Mouse (Mus musculus): Measurements from ENCODE around the gene Ctnnbip1. TPM values are rescaled to one million over a fixed set of nuclear protein-coding genes. Genes with fewer than 3 reads are reported as not detected.

Ctnnbip1 gene
- polyA plus RNA-seq, 1 experiment from 2014 or later = 74.6 TPM

DNA sequence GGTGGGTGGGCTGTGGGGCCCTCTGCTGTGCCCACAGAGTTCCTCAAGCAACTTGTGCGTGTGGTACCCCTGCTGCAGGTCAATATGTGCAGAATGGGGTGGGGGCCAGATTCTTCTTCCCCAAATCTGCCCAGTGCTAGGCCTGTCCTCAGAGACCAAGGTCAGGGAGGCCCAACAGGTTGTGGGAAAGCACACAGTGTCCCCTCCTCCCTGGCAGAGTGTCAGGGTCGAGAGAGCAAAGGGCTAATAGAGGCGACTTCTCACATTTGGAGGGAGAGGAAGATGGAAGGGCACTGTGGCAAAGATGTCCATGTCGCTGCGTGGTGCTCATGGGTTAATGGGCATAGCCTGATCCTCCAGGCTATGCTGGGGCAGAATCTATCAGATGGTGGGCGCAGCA, 7.8 kb downstream of the Ctnnbip1 start:
- H3K9ac ChIP-seq (replicated peaks) = no peak overlapping the region
- no peak for ATAC-seq
- H3K27ac ChIP-seq = no peak overlapping the region
- no peak overlapping the region for H3K4me2 ChIP-seq (replicated peaks)
- H3K27me3 ChIP-seq = no peaks in the 10 kb centered on the region
- no peak overlapping the region for H3K4me3 ChIP-seq (replicated peaks)
- no peaks in the 10 kb centered on the region for H3K9me3 ChIP-seq
- no peaks in the 10 kb centered on the region for H3K36me3 ChIP-seq
- 71% methylated on average over 6 of the region's 6 CpGs for WGBS
- peaks cover 41% of the 10 kb centered on the region for H3K4me1 ChIP-seq (replicated peaks)

DNA sequence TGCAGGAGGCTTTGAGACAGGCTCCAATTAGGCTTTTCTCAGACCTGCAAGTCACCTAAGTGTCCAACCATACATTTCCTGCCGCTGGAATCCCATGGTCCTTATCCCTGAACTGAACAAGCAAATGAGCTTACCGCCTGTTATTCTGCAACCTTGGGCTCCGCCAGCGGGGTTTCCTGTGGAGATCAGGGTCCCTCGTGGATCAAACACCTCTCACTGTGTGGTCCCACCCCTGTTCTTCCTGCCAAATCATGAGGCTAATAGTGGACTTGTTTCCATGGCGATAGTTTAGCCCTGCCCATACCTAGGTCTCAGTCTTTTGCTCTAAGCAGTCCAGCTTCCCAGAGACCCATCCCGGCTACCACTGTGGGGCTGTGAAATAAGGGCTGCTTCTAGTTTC, 8.3 kb downstream of the Ctnnbip1 start:
- Histone ChIP-seq H3K9ac (replicated peaks) (no peak overlapping the region), H3K4me3 (replicated peaks) (no peak overlapping the region), H3K9me3 (no peaks in the 10 kb centered on the region), H3K27ac (no peak overlapping the region; the same call in 1 of the 2 replicates), H3K27me3 (no peaks in the 10 kb centered on the region), H3K4me2 (replicated peaks) (no peak overlapping the region), H3K4me1 (replicated peaks) (peaks cover 36% of the 10 kb centered on the region), H3K36me3 (no peaks in the 10 kb centered on the region)
- no peak for ATAC-seq
- WGBS = 29% methylated on average over 7 of the region's 7 CpGs

DNA sequence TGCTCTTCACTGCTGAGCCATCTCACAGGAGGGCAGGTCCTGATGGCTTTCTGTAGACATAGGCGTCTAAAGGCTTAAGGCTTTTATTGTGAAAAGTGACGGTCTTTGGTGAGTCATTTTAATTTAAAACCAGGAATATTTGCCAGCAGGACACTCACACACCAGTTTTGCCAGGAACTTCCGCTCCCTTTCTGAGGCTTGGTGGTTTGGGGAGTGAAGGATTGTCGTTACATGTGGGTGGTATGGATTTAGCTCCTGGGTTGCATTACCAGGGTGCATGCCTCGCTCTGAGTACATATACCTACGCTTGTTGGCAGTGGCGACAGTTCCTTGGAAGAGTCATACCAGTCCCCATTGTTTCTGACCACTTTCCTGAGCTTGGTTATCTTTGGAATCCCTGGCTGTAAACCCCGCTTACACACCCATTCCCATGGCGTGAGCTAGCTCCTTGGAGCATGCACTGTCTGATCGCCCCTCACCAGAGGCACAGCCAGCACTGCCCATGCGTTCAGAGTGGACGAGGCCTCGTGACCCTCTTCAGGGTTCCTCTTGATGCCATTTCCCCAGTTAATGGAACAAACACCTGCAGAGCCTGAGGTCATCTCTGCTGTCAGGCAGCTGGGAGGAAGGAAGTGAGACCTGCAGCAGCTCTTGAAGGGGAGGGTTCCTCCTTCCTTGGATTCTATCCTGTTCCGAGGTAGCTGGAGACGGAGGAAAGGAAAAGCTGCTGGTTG, 9.8 kb downstream of the Ctnnbip1 start:
- no peak for ATAC-seq
- peaks cover 4% of the 10 kb centered on the region; the same call in 1 of the 2 replicates for H3K36me3 ChIP-seq
- H3K27ac ChIP-seq = no peak overlapping the region
- no peaks in the 10 kb centered on the region for H3K9me3 ChIP-seq
- no peak overlapping the region for H3K9ac ChIP-seq (replicated peaks)
- no peak overlapping the region for H3K4me3 ChIP-seq (replicated peaks)
- peaks cover 35% of the 10 kb centered on the region for H3K4me1 ChIP-seq (replicated peaks)
- no peaks in the 10 kb centered on the region for H3K27me3 ChIP-seq
- no peak overlapping the region for H3K4me2 ChIP-seq (replicated peaks)
- 87% methylated on average over 15 of the region's 15 CpGs for WGBS

DNA sequence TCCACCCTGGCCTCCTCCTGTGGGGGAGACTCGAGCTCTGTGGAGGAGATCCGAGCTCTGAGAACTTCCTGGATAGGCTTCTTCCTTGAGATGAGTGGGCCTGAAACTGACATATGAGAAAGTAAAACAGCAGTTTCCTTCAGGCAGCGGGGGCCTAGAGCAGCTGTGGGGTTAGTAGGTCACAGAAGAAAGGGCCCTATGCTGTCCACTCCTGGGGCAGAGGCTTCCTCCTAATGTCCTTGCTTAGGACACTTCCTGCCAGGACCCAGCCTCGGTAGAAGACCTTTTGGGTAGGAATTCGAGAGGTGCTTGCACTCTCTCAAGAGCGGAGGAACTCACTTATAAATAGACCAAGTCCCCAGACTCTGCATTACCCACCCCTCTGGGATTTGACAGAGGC, 11.7 kb downstream of the Ctnnbip1 start:
- no peak for ATAC-seq
- no peak overlapping the region for H3K9ac ChIP-seq (replicated peaks)
- 87% methylated on average over 6 of the region's 6 CpGs for WGBS
- H3K27ac ChIP-seq = no peak overlapping the region
- no peak overlapping the region for H3K4me3 ChIP-seq (replicated peaks)
- no peaks in the 10 kb centered on the region for H3K27me3 ChIP-seq
- H3K4me2 ChIP-seq (replicated peaks) = no peak overlapping the region
- peaks cover 27% of the 10 kb centered on the region for H3K4me1 ChIP-seq (replicated peaks)
- H3K36me3 ChIP-seq = peaks cover 8% of the 10 kb centered on the region; the same call in 1 of the 2 replicates
- no peaks in the 10 kb centered on the region for H3K9me3 ChIP-seq

DNA sequence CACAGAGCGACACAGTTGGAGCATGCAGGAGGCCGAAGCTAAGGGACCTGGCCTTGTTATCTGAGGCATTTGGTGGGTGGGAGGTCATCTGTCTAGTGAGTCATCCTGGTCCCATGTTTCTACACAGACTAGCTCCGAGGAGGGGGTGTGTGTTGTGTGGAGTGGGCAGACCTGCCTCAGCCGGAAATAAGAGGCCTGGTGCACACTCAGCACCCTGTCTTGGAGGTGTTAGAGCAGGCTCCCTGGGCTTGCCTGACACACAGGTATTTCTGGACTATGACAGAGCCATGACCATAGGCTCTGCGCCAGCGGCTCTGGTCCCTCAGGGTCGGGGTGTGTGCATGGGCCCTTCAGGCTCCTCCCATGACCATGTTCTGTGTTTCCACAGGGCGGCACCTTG, 21.4 kb downstream of the Ctnnbip1 start:
- no peak overlapping the region for H3K9ac ChIP-seq (replicated peaks)
- WGBS = 89% methylated on average over 8 of the region's 8 CpGs

DNA sequence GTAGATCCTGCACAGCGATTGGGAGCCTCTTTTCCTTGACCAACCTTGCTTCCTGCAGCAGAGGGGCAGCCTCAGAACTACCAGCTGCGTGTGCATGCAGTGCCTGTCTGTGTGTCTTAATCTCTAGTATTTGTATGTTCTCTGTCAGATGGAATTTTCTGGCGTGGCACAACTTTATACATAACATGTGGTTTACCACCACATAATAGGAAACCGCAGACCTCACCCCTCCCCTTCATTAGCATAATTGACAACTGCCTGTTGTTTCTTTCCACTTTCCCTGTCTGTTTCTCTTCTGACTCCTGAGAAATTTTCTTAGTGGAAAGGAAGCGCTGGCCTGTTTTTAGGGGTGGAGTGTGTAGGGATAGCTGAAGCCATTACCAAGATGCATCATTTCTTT, 23.9 kb downstream of the Ctnnbip1 start:
- no peak for ATAC-seq
- Histone ChIP-seq H3K4me2 (replicated peaks) (no peak overlapping the region), H3K9me3 (no peaks in the 10 kb centered on the region), H3K4me1 (replicated peaks) (peaks cover 18% of the 10 kb centered on the region), H3K4me3 (replicated peaks) (no peak overlapping the region), H3K9ac (replicated peaks) (no peak overlapping the region), H3K27ac (peak overlapping the region; percentile 30; the same call in 1 of the 2 replicates), H3K36me3 (peaks cover 20% of the 10 kb centered on the region), H3K27me3 (no peaks in the 10 kb centered on the region)
- 74% methylated on average over 5 of the region's 5 CpGs for WGBS

More for the DNA sequence above, 21.4 kb downstream of the Ctnnbip1 start:
- Histone ChIP-seq H3K36me3 (no peaks in the 10 kb centered on the region; the same call in 1 of the 2 replicates), H3K4me3 (replicated peaks) (no peak overlapping the region), H3K27me3 (no peaks in the 10 kb centered on the region), H3K4me2 (replicated peaks) (no peak overlapping the region), H3K27ac (no peak overlapping the region), H3K4me1 (replicated peaks) (peaks cover 18% of the 10 kb centered on the region), H3K9me3 (no peaks in the 10 kb centered on the region)
- no peak for ATAC-seq

DNA sequence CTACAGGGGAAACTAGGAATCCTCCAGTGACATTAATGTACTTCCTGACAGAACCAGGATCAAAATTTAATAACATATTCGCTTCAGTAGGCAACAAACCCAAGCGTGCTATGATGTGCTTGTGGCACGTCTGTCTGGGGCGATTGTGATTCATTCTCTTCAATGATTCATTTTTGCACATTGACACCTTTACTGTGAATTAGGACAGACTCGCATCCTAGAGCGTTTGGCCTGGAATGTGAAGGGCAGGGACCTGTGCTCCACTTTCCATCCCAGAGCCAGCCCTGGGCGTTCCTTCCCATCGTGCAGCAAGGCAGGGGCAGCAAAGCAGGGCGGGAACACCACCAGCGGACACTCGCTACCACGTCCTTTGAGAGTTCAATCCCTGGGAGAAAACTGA, 24.4 kb downstream of the Ctnnbip1 start:
- 80% methylated on average over 12 of the region's 12 CpGs for WGBS
- ATAC-seq = no peak

DNA sequence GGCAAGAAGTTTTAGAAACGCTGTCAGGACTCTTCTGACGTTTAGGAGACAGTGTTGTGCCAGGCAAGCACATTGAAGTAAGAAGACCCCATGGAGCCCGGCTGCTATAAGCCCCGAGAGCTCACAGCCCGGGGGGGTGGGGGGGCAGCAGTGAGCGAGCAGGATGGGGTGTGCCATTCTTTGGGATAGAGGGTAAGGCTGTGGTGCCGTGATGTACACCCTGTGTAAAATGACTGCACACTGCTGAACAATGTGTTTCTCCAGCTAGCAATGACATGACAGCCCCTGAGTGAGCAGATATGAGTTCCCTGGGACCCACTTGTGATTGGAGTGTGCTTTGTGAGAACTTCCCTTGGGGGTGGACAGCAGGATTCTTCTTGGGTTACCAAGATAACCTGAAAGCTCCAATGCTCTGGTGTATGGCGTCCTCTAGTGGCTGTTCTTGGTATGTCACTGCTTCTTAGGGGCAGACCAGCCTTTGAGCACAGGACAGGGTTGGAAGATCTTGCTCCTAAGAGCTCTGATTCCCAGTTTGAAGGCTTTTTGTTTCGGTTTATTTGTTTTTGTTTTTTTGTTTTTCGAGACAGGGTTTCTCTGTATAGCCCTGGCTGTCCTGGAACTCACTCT, 25.0 kb downstream of the Ctnnbip1 start:
- Histone ChIP-seq H3K4me2 (replicated peaks) (no peak overlapping the region), H3K27me3 (no peaks in the 10 kb centered on the region), H3K9ac (replicated peaks) (no peak overlapping the region), H3K27ac (no peak overlapping the region; the same call in 1 of the 2 replicates), H3K9me3 (no peaks in the 10 kb centered on the region), H3K36me3 (peaks cover 30% of the 10 kb centered on the region), H3K4me3 (replicated peaks) (no peak overlapping the region), H3K4me1 (replicated peaks) (peaks cover 18% of the 10 kb centered on the region)
- WGBS = 48% methylated on average over 10 of the region's 10 CpGs
- peak; percentile 60; the same call in 1 of the 2 replicates for ATAC-seq

More for the DNA sequence above, 24.4 kb downstream of the Ctnnbip1 start:
- Histone ChIP-seq H3K4me1 (replicated peaks) (peaks cover 18% of the 10 kb centered on the region), H3K4me2 (replicated peaks) (no peak overlapping the region), H3K27ac (no peak overlapping the region), H3K9ac (replicated peaks) (no peak overlapping the region), H3K36me3 (peaks cover 25% of the 10 kb centered on the region), H3K27me3 (no peaks in the 10 kb centered on the region), H3K4me3 (replicated peaks) (no peak overlapping the region), H3K9me3 (no peaks in the 10 kb centered on the region)

DNA sequence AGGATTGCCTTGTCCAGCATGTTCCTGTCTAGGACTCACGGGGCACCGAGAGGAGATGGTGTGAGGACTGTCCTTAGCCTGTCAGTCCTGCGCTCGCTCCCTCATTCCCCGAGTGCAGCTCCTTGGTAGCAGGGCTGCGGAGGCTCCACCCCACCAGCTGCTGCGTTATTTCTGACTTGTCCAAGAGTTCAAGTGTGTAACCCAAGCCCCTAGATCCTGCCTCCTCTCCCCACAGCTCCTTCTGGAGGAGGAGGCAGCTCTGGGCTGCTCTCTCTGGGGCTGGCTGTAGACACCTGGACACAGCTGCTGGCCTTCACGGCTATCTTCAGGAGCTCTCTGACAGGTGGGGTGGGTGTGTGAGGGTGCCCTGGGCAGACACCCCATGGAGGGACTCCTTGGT, 26.9 kb downstream of the Ctnnbip1 start:
- Histone ChIP-seq H3K4me1 (replicated peaks) (peaks cover 12% of the 10 kb centered on the region), H3K9ac (replicated peaks) (no peak overlapping the region), H3K4me3 (replicated peaks) (no peak overlapping the region), H3K9me3 (no peaks in the 10 kb centered on the region), H3K27ac (no peak overlapping the region), H3K36me3 (peaks cover 33% of the 10 kb centered on the region), H3K27me3 (no peaks in the 10 kb centered on the region), H3K4me2 (replicated peaks) (no peak overlapping the region)
- WGBS = 82% methylated on average over 8 of the region's 8 CpGs
- no peak for ATAC-seq

DNA sequence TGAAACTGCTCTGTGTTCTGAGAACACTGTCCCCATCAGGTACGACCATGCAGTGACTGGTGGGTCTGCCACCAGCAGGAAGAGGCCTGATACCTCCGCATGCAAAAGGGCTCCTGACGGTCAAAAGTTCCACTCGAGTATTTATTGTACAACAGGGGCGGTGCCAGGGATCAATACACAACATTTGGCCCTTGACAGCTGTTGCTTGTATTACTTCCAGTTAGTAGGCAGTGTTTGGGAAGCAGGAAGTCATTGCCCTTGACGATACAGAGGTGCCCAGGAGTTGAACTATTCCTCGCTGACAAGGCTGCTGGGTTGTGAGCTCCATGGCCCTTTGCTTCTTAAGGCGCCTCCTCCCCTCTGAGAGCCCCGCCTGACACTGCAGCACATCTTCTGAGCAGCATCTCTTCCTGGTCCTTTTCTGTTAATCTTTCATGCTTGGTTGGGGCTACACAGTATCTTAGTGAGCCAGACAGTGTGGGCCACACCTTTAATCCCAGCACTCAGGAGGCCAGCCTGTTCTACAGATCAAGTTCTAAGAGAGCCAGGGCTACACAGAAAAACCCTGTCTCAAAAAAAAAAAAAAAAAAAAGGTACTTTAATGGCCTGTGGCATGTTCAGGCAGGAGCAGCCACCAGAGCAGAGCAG, 28.9 kb downstream of the Ctnnbip1 start:
- Histone ChIP-seq H3K4me1 (replicated peaks) (peaks cover 10% of the 10 kb centered on the region), H3K36me3 (peaks cover 33% of the 10 kb centered on the region), H3K9ac (replicated peaks) (no peak overlapping the region), H3K27me3 (no peaks in the 10 kb centered on the region), H3K27ac (no peak overlapping the region; the same call in 1 of the 2 replicates), H3K4me3 (replicated peaks) (no peak overlapping the region), H3K4me2 (replicated peaks) (no peak overlapping the region), H3K9me3 (no peaks in the 10 kb centered on the region)
- ATAC-seq = no peak
- WGBS = 80% methylated on average over 9 of the region's 9 CpGs

DNA sequence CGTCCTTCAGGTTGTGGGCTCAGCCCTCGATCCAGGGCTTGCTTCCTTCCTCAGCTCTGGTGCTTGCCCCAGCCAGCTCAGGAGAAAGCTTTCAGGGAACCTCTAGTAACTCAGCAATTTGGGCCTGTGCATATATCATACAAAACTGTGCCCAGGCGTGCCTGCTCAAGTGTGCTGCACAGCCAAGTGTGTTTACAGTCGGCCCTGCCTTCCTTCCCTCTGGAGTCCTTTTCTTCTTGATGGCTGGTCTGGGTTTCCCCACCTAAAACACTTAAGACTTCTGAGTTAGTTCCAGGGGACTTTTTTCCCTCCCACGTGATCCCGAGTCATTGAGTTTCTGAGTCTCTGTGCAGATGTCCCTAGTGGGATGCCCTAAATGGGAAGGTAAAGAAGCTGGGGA, 29.5 kb downstream of the Ctnnbip1 start:
- Histone ChIP-seq H3K9me3 (no peaks in the 10 kb centered on the region), H3K36me3 (peaks cover 33% of the 10 kb centered on the region), H3K27me3 (no peaks in the 10 kb centered on the region), H3K4me1 (replicated peaks) (peaks cover 5% of the 10 kb centered on the region; the same call in 1 of the 2 replicates), H3K27ac (no peak overlapping the region), H3K9ac (replicated peaks) (no peak overlapping the region), H3K4me3 (replicated peaks) (no peak overlapping the region), H3K4me2 (replicated peaks) (no peak overlapping the region)
- no peak for ATAC-seq
- WGBS = 84% methylated on average over 6 of the region's 6 CpGs

Measured in midbrain, embryonic 13.5 days (tissue).